Mouse (Mus musculus) megakaryocyte, embryonic 14.5 days (primary cell): ENCODE data around the gene Mup22. TPM values are rescaled to one million over a fixed set of nuclear protein-coding genes. Genes with fewer than 3 reads are reported as not detected.
"Not testable (repeated sequence)": the region's sequence is repeated elsewhere in the genome, so short reads cannot be mapped to it uniquely, and the experiment has no call there.

Experiments used
- H3K27me3 ChIP-seq: replicated peaks from 2 replicates; pipeline ENCODE3; 2012; ENCODE audit warnings: inconsistent platforms
- H3K36me3 ChIP-seq: replicated peaks from 2 replicates; pipeline ENCODE3; 2012; ENCODE audit warnings: low read length, inconsistent platforms, mixed read lengths
- H3K4me1 ChIP-seq: 2 replicates; pipeline ENCODE4 v1.6.1; 2012; ENCODE audit warnings: inconsistent platforms
- H3K4me3 ChIP-seq: replicated peaks from 2 replicates; pipeline ENCODE3; 2012; ENCODE audit warnings: moderate library complexity, mild to moderate bottlenecking, inconsistent platforms
- H3K9me3 ChIP-seq: 2 replicates; pipeline ENCODE4 v1.6.1; 2012; ENCODE audit warnings: inconsistent platforms
- polyA plus RNA-seq: library from polyadenylated mRNA; stranded (reverse); fragments of >175 nt; gene quantifications from 2 replicates; pipeline ENCODE4 v1.2.3, GENCODE M21; 2012; ENCODE audit warnings: low replicate concordance; ENCODE audit not compliant: insufficient read depth

Gene Mup22
- polyA plus RNA-seq = not detected in 2 replicates

DNA sequence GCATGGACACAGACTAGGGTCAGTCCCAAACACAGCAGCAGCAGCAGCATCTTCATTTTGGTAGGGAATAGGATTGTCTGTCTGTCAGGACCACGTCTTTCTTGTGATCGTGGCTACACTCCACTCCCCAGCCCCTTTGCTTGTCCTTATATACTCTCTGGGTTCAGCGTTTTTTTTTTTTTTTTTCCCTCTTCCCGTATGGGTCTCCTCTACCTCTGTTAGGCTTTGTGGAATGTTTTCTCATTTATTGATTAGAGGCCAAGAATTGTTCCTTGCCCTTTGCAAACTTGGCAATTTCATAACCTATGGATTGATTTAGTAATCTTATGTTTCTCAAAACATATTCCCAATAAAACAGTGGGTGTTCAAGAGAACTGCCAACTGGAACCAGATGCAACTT, at the start of gene Mup22:
Gene Mup22 (minus strand): TSS at position 101 of the 400 bp plus-strand sequence.
- H3K4me3 ChIP-seq, H3K36me3 ChIP-seq, H3K9me3 ChIP-seq, H3K4me1 ChIP-seq, H3K27me3 ChIP-seq: not testable (repeated sequence)

GRCm38 (mm10) chr4:60840889-60841288, 19.6 kb upstream of the Mup22 start:
- H3K4me3 ChIP-seq, H3K9me3 ChIP-seq, H3K4me1 ChIP-seq, H3K27me3 ChIP-seq, H3K36me3 ChIP-seq: not testable (repeated sequence)

Other genes with a start within 250 kb of the Mup22 start
- gene Mup10, start 239.3 kb downstream of the Mup22 start, polyA plus RNA-seq = not detected in 2 replicates
- not detected in 2 replicates for gene Mup11, start 159.1 kb downstream of the Mup22 start, polyA plus RNA-seq
- gene Mup12, start 80.1 kb downstream of the Mup22 start, polyA plus RNA-seq = not detected in 2 replicates